Mouse (Mus musculus) liver, postnatal 0 days (tissue): ENCODE data around the gene Gm9972. TPM values are rescaled to one million over a fixed set of nuclear protein-coding genes. Genes with fewer than 3 reads are reported as not detected.

Experiments used
- ATAC-seq: fragments of 200-750 bp; cut with Nextera tagmentation; 2 replicates; pipeline ENCODE4 v1.8.0; 2017; ENCODE audit warnings: mild to moderate bottlenecking, moderate library complexity
- DNase-seq: peaks from one replicate; pipeline ENCODE4 v3.0.0-alpha.2; 2016
- H3K27ac ChIP-seq: fragments of 300-500 bp; sonication (generic); 2 replicates; pipeline ENCODE4 v1.5.1; 2014; ENCODE audit warnings: antibody characterized with exemption, moderate library complexity, mild to moderate bottlenecking, low read depth
- H3K27me3 ChIP-seq: fragments of 300-500 bp; sonication (generic); 2 replicates; pipeline ENCODE4 v1.6.1; 2014; ENCODE audit warnings: low read length, control low read depth, mixed read lengths; ENCODE audit not compliant: insufficient read depth
- H3K36me3 ChIP-seq: fragments of 300-500 bp; sonication (generic); replicated peaks from 2 replicates; pipeline ENCODE4 v1.6.1; 2014; ENCODE audit warnings: mild to moderate bottlenecking, control low read depth, low read length, moderate library complexity, mixed read lengths; ENCODE audit not compliant: insufficient read depth
- H3K4me1 ChIP-seq: fragments of 300-500 bp; sonication (generic); 2 replicates; pipeline ENCODE4 v1.6.1; 2014; ENCODE audit warnings: antibody characterized with exemption, mild to moderate bottlenecking, control low read depth; ENCODE audit not compliant: insufficient read depth
- H3K4me2 ChIP-seq: fragments of 300-500 bp; sonication (generic); 2 replicates; pipeline ENCODE4 v1.6.1; 2014; ENCODE audit warnings: low read depth, mild to moderate bottlenecking, low read length, moderate library complexity, mixed read lengths
- H3K4me3 ChIP-seq: fragments of 300-500 bp; sonication (generic); 2 replicates; pipeline ENCODE4 v1.5.1; 2014; ENCODE audit warnings: low read depth, low read length
- H3K9ac ChIP-seq: fragments of 300-500 bp; sonication (generic); replicated peaks from 2 replicates; pipeline ENCODE4 v1.6.1; 2014; ENCODE audit warnings: mild to moderate bottlenecking, moderate library complexity
- H3K9me3 ChIP-seq: fragments of 300-500 bp; sonication (generic); 2 replicates; pipeline ENCODE4 v1.6.1; 2016; ENCODE audit warnings: mild to moderate bottlenecking, control low read depth, low read length, mixed read lengths
- CTCF ChIP-seq: sonication (generic); IDR thresholded peaks from 2 replicates; pipeline ENCODE4 v1.5.1; 2016; ENCODE audit warnings: antibody characterized with exemption, low read depth
- EP300 ChIP-seq: IDR thresholded peaks from 2 replicates; pipeline ENCODE4 v1.6.1; 2016; ENCODE audit warnings: antibody characterized with exemption, low read depth, mild to moderate bottlenecking
- WGBS: fragments of 180-500 bp; shearing (Covaris S2); extraction: QIAGEN DNeasy Blood & Tissue Kit; methylation state at CpG from one replicate; pipeline ENCODE4 v1.1.7; 2014; ENCODE audit not compliant: insufficient replicate concordance; 5-methylcytosine and 5-hydroxymethylcytosine counted together
- polyA plus RNA-seq: library from polyadenylated mRNA; unstranded; fragments of >200 nt; fragmentation: Nextera tagmentation; extraction: Ambion mirVana; gene quantifications from 2 replicates; pipeline ENCODE4 v1.2.1, GENCODE M21; 2015

The Gm9972 gene
- polyA plus RNA-seq, result not detected in 2 replicates

GRCm38 (mm10) chr11:43035446-43035845 is at the start of gene Gm9972:
Gene Gm9972 (plus strand): TSS chr11:43035746.
- Histone ChIP-seq H3K9ac (no peak within 1 kb of the TSS), H3K9me3 (no peaks in the 10 kb centered on the region), H3K4me2 (no peak within 1 kb of the TSS)

GRCm38 (mm10) chr11:42999188-42999587 is 36.4 kb upstream of the Gm9972 start:
- 49% methylated on average over 3 of the region's 3 CpGs for WGBS
- TF ChIP-seq EP300 (no peak), CTCF (peak; percentile 49)
- no peaks in the 10 kb centered on the region for H3K9me3 ChIP-seq
- no peak for ATAC-seq
- no peak for DNase-seq
- no peaks in the 10 kb centered on the region for H3K36me3 ChIP-seq
- no peak overlapping the region for H3K4me3 ChIP-seq
- H3K27me3 ChIP-seq, result no peaks in the 10 kb centered on the region
- H3K27ac ChIP-seq, result no peak overlapping the region
- H3K4me1 ChIP-seq, result no peaks in the 10 kb centered on the region
- H3K9ac ChIP-seq, result no peak overlapping the region
- no peak overlapping the region for H3K4me2 ChIP-seq

More at GRCm38 (mm10) chr11:43035446-43035845, at the start of gene Gm9972:
- H3K27me3 ChIP-seq, result no peaks in the 10 kb centered on the region
- DNase-seq (no peak), ATAC-seq (no peak)
- H3K36me3 ChIP-seq, result no peaks in the 10 kb centered on the region
- no peaks in the 10 kb centered on the region for H3K4me1 ChIP-seq
- TF ChIP-seq CTCF, result no peak
- TF ChIP-seq EP300, result no peak
- no peak within 1 kb of the TSS for H3K4me3 ChIP-seq
- no peak within 1 kb of the TSS for H3K27ac ChIP-seq

GRCm38 (mm10) chr11:43011941-43012340 is 23.6 kb upstream of the Gm9972 start:
- WGBS, result 59% methylated on average over 2 of the region's 2 CpGs
- Histone ChIP-seq H3K4me3 (no peak overlapping the region), H3K27ac (no peak overlapping the region), H3K9ac (no peak overlapping the region), H3K4me1 (no peaks in the 10 kb centered on the region), H3K36me3 (no peaks in the 10 kb centered on the region), H3K4me2 (no peak overlapping the region), H3K9me3 (no peaks in the 10 kb centered on the region), H3K27me3 (no peaks in the 10 kb centered on the region)
- ATAC-seq, result no peak
- DNase-seq, result no peak
- TF ChIP-seq EP300 (no peak), CTCF (no peak)

GRCm38 (mm10) chr11:43012980-43013379 is 22.6 kb upstream of the Gm9972 start:
- no peak for DNase-seq
- no peak overlapping the region for H3K27ac ChIP-seq
- no peak for ATAC-seq
- no peak overlapping the region for H3K9ac ChIP-seq
- H3K4me2 ChIP-seq, result no peak overlapping the region
- 82% methylated on average over 4 of the region's 4 CpGs for WGBS
- no peaks in the 10 kb centered on the region for H3K36me3 ChIP-seq
- no peaks in the 10 kb centered on the region for H3K9me3 ChIP-seq
- TF ChIP-seq EP300 (no peak), CTCF (no peak)
- no peaks in the 10 kb centered on the region for H3K4me1 ChIP-seq
- H3K4me3 ChIP-seq, result no peak overlapping the region
- H3K27me3 ChIP-seq, result no peaks in the 10 kb centered on the region

- DNase-seq, result no peak
- Histone ChIP-seq H3K27me3 (no peaks in the 10 kb centered on the region), H3K4me3 (no peak overlapping the region), H3K36me3 (no peaks in the 10 kb centered on the region), H3K4me2 (no peak overlapping the region), H3K27ac (no peak overlapping the region), H3K9ac (no peak overlapping the region), H3K9me3 (no peaks in the 10 kb centered on the region), H3K4me1 (no peaks in the 10 kb centered on the region)
- TF ChIP-seq CTCF (no peak), EP300 (no peak)
- ATAC-seq, result no peak
These were observed 12.3 kb upstream of the Gm9972 start for GRCm38 (mm10) chr11:43023109-43023688.

GRCm38 (mm10) chr11:43029813-43030212 is 5.7 kb upstream of the Gm9972 start:
- H3K4me3 ChIP-seq, result no peak overlapping the region
- no peaks in the 10 kb centered on the region for H3K9me3 ChIP-seq
- H3K36me3 ChIP-seq, result no peaks in the 10 kb centered on the region
- no peak overlapping the region for H3K9ac ChIP-seq
- 53% methylated on average over 1 of the region's 1 CpGs for WGBS
- no peak for DNase-seq
- no peaks in the 10 kb centered on the region for H3K27me3 ChIP-seq
- no peak for TF ChIP-seq EP300
- TF ChIP-seq CTCF, result no peak
- no peak overlapping the region for H3K27ac ChIP-seq
- H3K4me2 ChIP-seq, result no peak overlapping the region
- ATAC-seq, result no peak
- no peaks in the 10 kb centered on the region for H3K4me1 ChIP-seq

GRCm38 (mm10) chr11:43032141-43032540 is 3.4 kb upstream of the Gm9972 start:
- no peaks in the 10 kb centered on the region for H3K4me1 ChIP-seq
- no peaks in the 10 kb centered on the region for H3K36me3 ChIP-seq
- no peak for DNase-seq
- H3K4me2 ChIP-seq, result no peak overlapping the region
- H3K9me3 ChIP-seq, result no peaks in the 10 kb centered on the region
- H3K9ac ChIP-seq, result no peak overlapping the region
- TF ChIP-seq EP300 (no peak), CTCF (no peak)
- no peak overlapping the region for H3K4me3 ChIP-seq
- no peaks in the 10 kb centered on the region for H3K27me3 ChIP-seq
- ATAC-seq, result no peak
- H3K27ac ChIP-seq, result no peak overlapping the region
- WGBS, result 74% methylated on average over 4 of the region's 4 CpGs
